Mouse (Mus musculus) kidney, postnatal 14 days (tissue): ENCODE measurements around the gene Rdh5.
A peak's percentile ranks its signal among the peaks of the same experiment; 100 is the strongest.

ENCODE experiments used
- DNase-seq: peaks from one replicate; pipeline ENCODE4 v3.0.0; 2022; ENCODE audit warnings: mixed read lengths

Gene Rdh5

DNA sequence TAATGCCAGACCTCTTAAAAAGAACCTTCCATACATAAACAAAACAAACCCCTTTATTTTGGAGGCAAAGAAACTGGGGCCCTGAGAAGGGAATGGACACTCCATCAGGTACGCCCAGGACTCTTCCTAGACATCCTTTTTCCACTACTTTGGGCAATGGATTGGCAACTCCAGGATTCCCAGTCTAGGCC is at the start of gene Rdh5:
TSS of gene Rdh5 (minus strand) at position 67 of the 191 bp plus-strand sequence.
- no peak for DNase-seq

- no peak for DNase-seq
Measured at GRCm38 (mm10) chr10:128970740-128971250, 48.1 kb upstream of the Rdh5 start.

- DNase-seq: no peak
Measured at GRCm38 (mm10) chr10:128968341-128968749, 45.7 kb upstream of the Rdh5 start.

DNA sequence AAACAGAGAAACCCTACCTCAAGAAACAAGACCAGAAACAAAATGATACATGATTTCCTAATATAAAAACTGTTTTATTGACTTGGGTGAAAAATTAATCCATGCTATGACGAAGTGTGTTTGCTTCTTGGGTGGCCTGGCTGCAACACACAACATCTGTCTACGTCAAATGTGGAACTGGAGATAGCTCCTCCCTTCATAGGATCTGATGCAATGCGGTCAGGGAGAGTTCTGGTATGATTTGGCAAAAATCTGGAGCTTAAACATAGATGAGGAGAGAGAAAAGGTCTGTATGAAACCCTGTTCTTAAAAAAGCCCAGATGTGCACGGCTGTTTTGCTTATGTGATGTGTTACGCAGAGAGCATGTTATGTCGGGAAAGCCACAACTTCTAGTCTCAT is 43.2 kb upstream of the Rdh5 start:
- DNase-seq: no peak

DNA sequence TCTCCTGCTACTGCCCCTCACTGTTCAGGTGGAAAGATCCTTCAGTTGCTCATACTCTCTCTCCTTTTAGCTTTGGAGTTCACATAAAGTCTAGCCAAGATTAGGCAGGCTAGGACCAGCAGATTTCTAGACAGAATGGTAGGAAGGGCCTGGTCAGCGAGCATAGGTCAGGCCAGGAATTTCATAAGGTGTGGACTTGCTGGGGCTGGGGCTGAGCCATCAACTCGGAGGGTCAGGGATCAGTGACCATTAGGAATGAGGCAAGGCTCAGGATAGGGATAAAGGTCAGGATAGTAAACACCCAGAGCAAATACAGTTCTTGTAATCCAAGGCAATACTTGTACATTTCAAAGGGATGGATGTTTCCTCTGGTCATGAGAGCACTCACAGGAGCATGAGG is 42.3 kb upstream of the Rdh5 start:
- peak; percentile 73 for DNase-seq

GRCm38 (mm10) chr10:128960590-128961584 is 38.2 kb upstream of the Rdh5 start, which contains the start of gene Mettl7b:
Gene Mettl7b, minus strand, starts transcription at chr10:128960988.
- DNase-seq: peak; percentile 73

- no peak for DNase-seq
Measured at GRCm38 (mm10) chr10:128960142-128960541, 37.5 kb upstream of the Rdh5 start.

DNA sequence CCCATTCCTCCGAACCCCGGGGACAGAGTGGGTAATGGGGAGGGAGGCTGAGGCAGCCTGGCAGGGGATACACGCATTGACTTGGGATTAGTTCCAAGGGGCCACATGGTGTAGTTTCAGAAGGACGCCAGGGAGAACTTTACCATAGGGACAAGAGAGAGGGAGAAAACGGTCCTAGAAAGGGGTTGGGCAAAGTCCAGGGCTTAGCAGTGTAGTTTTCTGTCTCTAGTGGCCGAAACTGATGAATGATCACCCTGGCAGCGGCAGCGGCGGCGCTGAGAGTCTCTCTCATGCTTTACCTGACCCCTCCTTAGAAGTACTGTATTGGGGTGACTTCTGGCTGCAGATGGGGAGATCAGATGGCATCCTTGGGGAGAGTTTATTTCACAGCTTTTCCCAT is 35.7 kb upstream of the Rdh5 start:
- DNase-seq: no peak

GRCm38 (mm10) chr10:128950208-128950887 is 27.7 kb upstream of the Rdh5 start:
- DNase-seq: no peak

DNA sequence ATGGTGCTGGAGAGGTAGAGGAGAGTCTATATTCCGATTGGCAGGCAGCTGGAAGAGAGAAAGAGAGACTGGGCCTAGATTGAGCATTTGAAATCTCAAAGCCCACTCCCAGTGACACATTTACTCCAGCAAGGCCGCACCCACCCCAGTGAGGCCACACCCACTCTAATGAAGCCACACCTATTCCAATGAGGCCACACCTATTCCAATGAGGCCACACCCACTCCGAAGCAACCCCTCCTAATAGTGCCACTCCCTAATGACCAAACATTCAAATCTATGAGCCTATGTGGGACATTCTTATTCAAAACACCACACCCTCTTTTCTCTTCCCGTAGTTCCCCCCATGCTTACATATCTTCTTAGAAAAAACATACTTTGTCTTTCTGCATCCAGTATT is 24.8 kb upstream of the Rdh5 start:
- no peak for DNase-seq

DNA sequence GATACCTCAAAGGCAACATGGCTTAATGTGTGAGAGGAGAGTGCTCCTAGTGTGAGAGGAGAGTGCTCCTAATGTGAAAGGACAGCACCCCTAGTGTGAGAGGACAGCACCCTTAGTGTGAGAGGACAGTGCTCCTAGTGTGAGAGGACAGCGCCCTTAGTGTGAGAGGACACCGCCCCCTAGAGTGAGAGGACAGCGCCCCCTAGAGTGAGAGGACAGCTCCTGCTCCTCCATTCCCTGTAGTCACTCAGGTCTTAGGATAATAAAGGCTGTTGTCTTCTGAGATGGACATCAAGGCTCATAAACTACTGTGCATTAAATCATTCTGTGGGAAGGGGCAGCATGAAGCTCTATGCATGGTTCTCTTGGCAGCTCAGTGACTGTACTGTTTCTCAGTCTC is 23.0 kb upstream of the Rdh5 start:
- DNase-seq: peak; percentile 51

- no peak for DNase-seq
Measured at GRCm38 (mm10) chr10:128940475-128941061, 17.9 kb upstream of the Rdh5 start.

DNA sequence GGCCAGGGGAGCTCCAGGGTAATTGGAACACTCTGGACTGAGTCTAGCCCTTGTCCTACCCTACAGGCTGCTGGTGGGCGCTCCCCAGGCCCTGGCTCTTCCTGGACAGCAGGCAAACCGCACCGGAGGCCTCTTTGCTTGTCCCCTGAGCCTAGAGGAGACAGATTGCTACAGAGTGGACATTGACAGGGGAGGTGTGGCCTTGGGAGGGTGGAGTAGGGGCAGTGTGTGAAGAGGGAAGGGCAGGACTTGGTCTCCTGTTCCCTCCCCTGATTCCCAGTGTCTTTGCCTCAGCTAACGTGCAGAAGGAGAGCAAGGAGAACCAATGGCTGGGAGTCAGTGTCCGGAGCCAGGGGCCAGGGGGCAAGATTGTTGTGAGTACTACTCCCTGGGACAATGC is 16.3 kb upstream of the Rdh5 start:
- peak; percentile 62 for DNase-seq

DNA sequence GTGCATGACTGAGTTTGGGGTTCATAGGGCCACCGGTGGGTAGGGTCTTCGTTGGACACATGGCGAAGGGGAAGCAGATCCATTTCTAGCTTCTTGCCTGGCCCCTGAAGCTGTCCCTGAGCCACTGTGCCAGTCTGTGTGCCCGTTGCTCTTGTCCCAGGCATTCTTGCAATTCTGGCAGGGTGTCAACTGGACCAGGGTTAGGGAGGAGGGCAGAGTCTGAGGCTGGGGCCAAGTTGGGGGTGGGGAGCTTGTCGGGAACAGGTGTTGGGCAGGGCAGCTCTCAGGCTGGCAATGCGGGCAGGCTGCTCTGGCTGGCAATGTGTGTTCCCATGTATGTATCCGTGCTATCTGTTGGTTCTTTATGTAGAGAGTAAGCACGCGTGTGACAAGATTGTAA is 15.8 kb upstream of the Rdh5 start:
- DNase-seq: peak; percentile 90

- DNase-seq: no peak
Measured at GRCm38 (mm10) chr10:128937756-128938390, 15.2 kb upstream of the Rdh5 start.

- no peak for DNase-seq
Measured at GRCm38 (mm10) chr10:128935826-128936440, 13.2 kb upstream of the Rdh5 start.

DNA sequence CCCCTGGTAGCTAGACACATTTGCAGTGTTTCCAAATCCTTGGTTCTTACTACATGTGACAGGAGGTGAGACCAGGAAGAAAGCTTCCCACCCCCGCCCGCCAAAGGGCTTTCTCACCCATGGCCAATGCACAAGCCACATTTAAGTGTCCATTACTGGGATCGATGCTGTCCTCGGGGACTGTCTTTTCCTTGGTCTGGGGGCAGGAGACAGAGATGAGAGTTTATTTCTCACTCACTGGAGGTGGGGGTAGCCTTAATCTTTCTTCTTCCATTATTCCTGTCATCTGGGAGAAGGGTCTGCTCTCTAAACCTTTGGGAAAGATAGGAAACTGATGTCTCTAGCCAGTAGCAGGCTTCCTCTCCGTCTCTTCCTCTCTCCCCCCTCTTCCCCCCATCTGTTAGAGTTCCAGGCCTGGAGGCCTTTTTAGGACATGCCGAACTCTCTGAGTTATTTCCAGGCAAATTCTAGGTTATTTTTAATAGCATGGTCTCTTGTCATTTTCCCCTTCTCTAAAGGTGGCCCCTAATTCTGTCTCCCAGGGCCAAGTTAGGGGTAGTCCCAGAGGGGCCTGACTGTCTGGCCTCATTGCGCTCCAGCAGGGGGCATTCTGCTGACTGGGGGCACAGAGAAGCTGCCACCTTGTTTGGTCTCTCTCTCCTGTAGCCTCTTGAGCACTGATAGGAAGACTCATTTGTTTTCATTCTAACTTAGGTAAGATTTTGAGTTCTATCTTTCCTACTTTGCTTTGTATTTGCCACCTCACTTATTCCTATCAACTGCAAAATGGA is 12.5 kb upstream of the Rdh5 start:
- no peak for DNase-seq

- no peak for DNase-seq
Measured at GRCm38 (mm10) chr10:128933976-128934721, 11.5 kb upstream of the Rdh5 start.

DNA sequence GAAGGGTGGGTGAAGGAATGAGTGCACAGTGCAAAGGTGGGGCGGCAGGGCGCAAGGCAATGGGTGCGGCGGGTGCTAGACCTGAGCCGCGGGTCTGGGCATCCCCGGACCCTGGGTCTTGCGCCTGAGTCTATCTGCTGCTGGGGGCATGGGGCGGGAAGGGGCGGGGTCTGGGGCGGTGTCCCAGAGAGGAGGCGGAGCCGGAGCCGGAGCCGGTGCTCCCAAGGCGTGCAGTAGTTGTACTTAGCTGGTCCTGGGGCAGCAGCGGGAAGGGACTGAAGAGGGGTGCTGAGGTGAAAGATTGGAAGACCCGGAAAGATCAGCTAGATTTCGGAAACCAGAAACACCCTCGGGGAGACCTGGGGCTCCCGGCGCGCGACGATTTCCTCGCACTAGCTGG is 10.9 kb upstream of the Rdh5 start, which contains the start of gene Itga7:
TSS of gene Itga7 (plus strand) at position 245 of the 400 bp plus-strand sequence.
- peak; percentile 62 for DNase-seq

DNA sequence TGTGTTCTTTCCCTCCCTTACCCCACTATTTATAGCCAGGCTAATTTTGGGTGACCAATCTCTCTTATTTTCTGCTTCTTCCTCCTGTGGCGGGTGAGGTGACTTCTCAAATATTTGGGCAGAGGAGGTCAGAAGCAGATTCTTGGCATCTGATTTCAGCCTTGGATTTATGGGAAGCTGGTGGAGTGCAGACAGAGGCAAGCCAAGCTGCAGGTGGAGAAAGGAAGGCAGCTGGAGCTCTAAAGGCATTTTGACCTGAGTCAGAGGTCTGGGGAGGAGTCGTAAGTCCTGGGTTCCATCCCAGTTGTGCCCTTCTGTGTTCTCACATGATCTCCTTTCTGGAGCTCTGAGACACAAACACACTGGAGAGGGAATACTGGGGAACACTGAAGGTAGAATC is 8.8 kb upstream of the Rdh5 start:
- DNase-seq: no peak
